Mouse (Mus musculus): ENCODE results near the gene Mtfp1. TPM values are rescaled to one million over a fixed set of nuclear protein-coding genes. Genes with fewer than 3 reads are reported as not detected.
"Not testable (repeated sequence)": the region's sequence is repeated elsewhere in the genome, so short reads cannot be mapped to it uniquely, and the experiment has no call there.

Mtfp1 gene
- total and polyA plus RNA-seq, 2 experiments from 2014 or later: 17.7 to 20.4 TPM

DNA sequence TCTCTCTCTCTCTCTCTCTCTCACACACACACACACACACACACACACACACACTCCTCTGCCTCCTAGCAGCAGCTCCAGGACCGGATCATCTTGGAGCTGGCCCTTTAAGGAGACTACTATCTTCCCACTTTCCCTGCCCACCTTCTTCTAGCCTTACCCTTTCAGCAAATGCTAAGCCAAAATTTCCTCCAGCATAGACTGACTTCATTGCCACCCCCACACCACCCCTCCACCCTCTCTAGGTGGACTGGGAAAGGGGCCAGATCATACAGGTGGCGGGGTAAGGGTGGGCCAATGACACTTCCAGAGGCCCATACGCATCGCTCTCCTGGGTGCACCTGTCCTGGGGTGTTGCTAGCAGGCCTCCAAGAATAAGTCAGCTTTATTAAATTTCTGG, 20.2 kb upstream of the Mtfp1 start:
- H3K27me3 ChIP-seq (ENCODE audit: insufficient read depth, low read length): no peaks in the 10 kb centered on the region

DNA sequence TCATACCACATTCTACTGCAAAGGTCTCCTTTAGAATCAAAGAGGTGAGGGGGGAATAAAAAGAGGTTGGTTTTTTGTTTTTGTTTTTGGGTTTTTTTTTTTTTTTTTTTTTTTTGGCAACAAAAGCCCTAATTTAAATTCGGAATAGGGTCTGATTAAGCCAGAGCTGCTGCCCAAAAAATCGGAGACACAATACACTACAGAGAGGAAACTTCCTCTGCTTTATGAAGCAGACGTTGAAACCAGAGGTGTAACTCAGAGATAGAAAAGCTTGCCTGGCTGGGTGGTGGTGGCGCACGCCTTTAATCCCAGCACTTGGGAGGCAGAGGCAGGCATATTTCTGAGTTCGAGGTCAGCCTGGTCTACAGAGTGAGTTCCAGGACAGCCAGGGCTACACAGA, 19.3 kb upstream of the Mtfp1 start:
- H3K27ac ChIP-seq; H3K4me2 ChIP-seq (ENCODE audit: low read depth, low read length); DNase-seq (ENCODE audit: low spot score); H3K4me3 ChIP-seq (ENCODE audit: low read length); H3K36me3 ChIP-seq (ENCODE audit: insufficient read depth, low read length); H3K9me3 ChIP-seq (ENCODE audit: low read length); H3K9ac ChIP-seq (replicated peaks; ENCODE audit: low read length); ATAC-seq; H3K27me3 ChIP-seq (ENCODE audit: insufficient read depth, low read length): not testable (repeated sequence)
- 65% methylated on average over 6 of the region's 6 CpGs for WGBS
- H3K4me1 ChIP-seq (ENCODE audit: insufficient read depth, low read length): peaks cover 22% of the 10 kb centered on the region

More for the DNA sequence above, 20.2 kb upstream of the Mtfp1 start:
- WGBS: 89% methylated on average over 4 of the region's 4 CpGs
- Histone ChIP-seq H3K4me1 (ENCODE audit: insufficient read depth, low read length) (peaks cover 25% of the 10 kb centered on the region), H3K4me2 (ENCODE audit: low read depth, low read length) (no peak overlapping the region), H3K4me3 (ENCODE audit: low read length) (no peak overlapping the region), H3K9ac (replicated peaks; ENCODE audit: low read length) (no peak overlapping the region), H3K36me3 (ENCODE audit: insufficient read depth, low read length) (peaks cover 3% of the 10 kb centered on the region; the same call in 1 of the 2 replicates), H3K27ac (no peak overlapping the region), H3K9me3 (ENCODE audit: low read length) (no peaks in the 10 kb centered on the region)
- no peak for DNase-seq (ENCODE audit: low spot score)
- ATAC-seq: no peak
- no peak for TF ChIP-seq CTCF (IDR thresholded peaks at IDR 0.05; ENCODE audit: low read depth)

DNA sequence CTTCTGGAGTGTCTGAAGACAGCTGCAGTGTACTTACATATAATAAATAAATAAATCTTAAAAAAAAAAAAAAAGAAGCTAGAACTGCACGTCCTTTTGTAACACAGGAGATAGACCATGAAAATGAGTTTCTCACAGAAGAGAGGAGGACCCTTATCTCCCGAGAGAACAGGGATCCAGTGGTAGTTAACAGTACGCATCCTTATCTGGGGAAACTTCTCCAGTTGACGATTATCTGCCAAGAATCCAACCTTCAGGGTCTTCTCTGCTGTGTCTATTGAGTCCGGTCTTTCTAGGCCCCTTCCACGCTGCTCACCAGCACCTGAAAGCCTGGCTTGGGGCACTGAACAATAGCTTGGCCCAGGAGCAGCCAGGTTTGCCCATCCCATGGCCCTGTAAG, 18.7 kb upstream of the Mtfp1 start:
- Histone ChIP-seq H3K27me3 (ENCODE audit: insufficient read depth, low read length) (no peaks in the 10 kb centered on the region), H3K9ac (replicated peaks; ENCODE audit: low read length) (no peak overlapping the region), H3K36me3 (ENCODE audit: insufficient read depth, low read length) (peaks cover 8% of the 10 kb centered on the region; the same call in 1 of the 2 replicates), H3K9me3 (ENCODE audit: low read length) (no peaks in the 10 kb centered on the region), H3K4me2 (ENCODE audit: low read depth, low read length) (no peak overlapping the region), H3K4me1 (ENCODE audit: insufficient read depth, low read length) (peaks cover 16% of the 10 kb centered on the region), H3K27ac (no peak overlapping the region), H3K4me3 (ENCODE audit: low read length) (no peak overlapping the region)
- DNase-seq (ENCODE audit: low spot score): no peak
- TF ChIP-seq CTCF (IDR thresholded peaks at IDR 0.05; ENCODE audit: low read depth): no peak
- 82% methylated on average over 6 of the region's 6 CpGs for WGBS
- ATAC-seq: no peak

DNA sequence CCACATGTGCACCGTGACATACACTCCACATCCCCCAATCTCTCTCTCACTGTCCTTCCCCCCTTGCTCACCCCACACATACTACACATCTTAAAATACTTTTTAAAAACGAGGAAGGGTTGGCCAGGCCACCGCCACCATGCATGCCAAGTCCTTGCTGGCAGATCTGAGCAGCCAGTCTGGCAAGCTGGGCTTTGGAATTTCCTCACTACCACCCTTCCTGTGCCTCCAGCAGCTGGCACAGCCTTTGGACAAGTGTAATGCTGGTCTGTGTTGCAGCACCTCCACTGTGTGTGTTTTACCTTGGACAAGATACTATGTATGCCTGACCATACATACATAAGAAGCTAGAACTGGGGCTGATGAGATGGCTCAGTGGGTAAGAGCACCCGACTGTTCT, 18.3 kb upstream of the Mtfp1 start:
- no peak overlapping the region for H3K27ac ChIP-seq
- ATAC-seq (no peak), DNase-seq (ENCODE audit: low spot score) (no peak)
- H3K36me3 ChIP-seq (ENCODE audit: insufficient read depth, low read length): peaks cover 8% of the 10 kb centered on the region; the same call in 1 of the 2 replicates
- 71% methylated on average over 4 of the region's 4 CpGs for WGBS
- H3K4me1 ChIP-seq (ENCODE audit: insufficient read depth, low read length): peaks cover 12% of the 10 kb centered on the region; the same call in 1 of the 2 replicates
- H3K4me2 ChIP-seq (ENCODE audit: low read depth, low read length): no peak overlapping the region
- no peaks in the 10 kb centered on the region for H3K9me3 ChIP-seq (ENCODE audit: low read length)
- no peak overlapping the region for H3K4me3 ChIP-seq (ENCODE audit: low read length)
- H3K9ac ChIP-seq (replicated peaks; ENCODE audit: low read length): no peak overlapping the region
- no peak for TF ChIP-seq CTCF (IDR thresholded peaks at IDR 0.05; ENCODE audit: low read depth)
- no peaks in the 10 kb centered on the region for H3K27me3 ChIP-seq (ENCODE audit: insufficient read depth, low read length)

DNA sequence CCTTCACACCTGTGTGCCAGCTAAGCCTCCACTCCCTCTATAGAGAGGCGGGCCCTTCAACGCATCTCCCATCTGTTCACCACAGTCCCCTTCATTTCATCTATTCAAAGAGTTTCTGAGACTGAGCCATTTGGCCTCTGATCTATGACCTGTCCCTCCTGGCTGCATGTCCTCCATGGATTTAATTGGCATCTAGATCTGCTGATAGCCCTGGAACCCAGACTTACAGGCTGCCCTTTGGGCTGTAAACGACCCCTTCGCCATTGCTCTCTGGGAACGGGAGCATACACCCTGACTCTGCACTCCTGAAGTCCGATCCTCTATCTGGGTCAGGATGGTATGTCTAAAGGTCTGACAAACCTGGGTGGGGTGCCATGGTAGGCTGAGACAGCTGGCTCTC, 17.6 kb upstream of the Mtfp1 start:
- no peak overlapping the region for H3K27ac ChIP-seq
- H3K9me3 ChIP-seq (ENCODE audit: low read length): no peaks in the 10 kb centered on the region
- H3K9ac ChIP-seq (replicated peaks; ENCODE audit: low read length): no peak overlapping the region
- peaks cover 8% of the 10 kb centered on the region; the same call in 1 of the 2 replicates for H3K36me3 ChIP-seq (ENCODE audit: insufficient read depth, low read length)
- H3K27me3 ChIP-seq (ENCODE audit: insufficient read depth, low read length): no peaks in the 10 kb centered on the region
- no peak overlapping the region for H3K4me2 ChIP-seq (ENCODE audit: low read depth, low read length)
- ATAC-seq (no peak), DNase-seq (ENCODE audit: low spot score) (no peak)
- H3K4me3 ChIP-seq (ENCODE audit: low read length): no peak overlapping the region
- H3K4me1 ChIP-seq (ENCODE audit: insufficient read depth, low read length): peaks cover 10% of the 10 kb centered on the region; the same call in 1 of the 2 replicates
- no peak for TF ChIP-seq CTCF (IDR thresholded peaks at IDR 0.05; ENCODE audit: low read depth)
- WGBS: 78% methylated on average over 6 of the region's 6 CpGs

DNA sequence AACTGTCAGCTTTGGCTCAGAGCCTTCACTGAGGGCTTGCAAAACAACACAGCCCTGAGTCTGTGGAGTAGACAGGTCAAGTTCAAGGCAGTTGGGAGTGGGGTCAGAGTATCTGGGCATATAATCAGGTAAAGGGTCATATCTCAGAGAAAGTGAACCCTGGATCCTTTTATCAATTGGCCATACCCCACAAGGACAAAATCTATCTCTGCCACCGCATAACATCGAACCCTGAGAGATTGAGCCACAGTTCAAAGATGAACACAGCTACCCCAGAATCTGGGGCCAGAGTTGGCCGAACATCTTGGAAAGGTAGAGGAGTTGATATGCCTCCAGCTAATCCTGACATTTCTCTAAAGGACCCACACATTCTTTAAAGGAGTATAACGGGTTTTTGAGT, 16.8 kb upstream of the Mtfp1 start:
- Histone ChIP-seq H3K4me2 (ENCODE audit: low read depth, low read length) (no peak overlapping the region), H3K9ac (replicated peaks; ENCODE audit: low read length) (no peak overlapping the region), H3K27me3 (ENCODE audit: insufficient read depth, low read length) (no peaks in the 10 kb centered on the region), H3K36me3 (ENCODE audit: insufficient read depth, low read length) (peaks cover 13% of the 10 kb centered on the region; the same call in 1 of the 2 replicates), H3K4me1 (ENCODE audit: insufficient read depth, low read length) (peaks cover 4% of the 10 kb centered on the region; the same call in 1 of the 2 replicates), H3K4me3 (ENCODE audit: low read length) (no peak overlapping the region), H3K9me3 (ENCODE audit: low read length) (no peaks in the 10 kb centered on the region), H3K27ac (no peak overlapping the region)
- no peak for TF ChIP-seq CTCF (IDR thresholded peaks at IDR 0.05; ENCODE audit: low read depth)
- ATAC-seq (no peak), DNase-seq (ENCODE audit: low spot score) (no peak)
- 90% methylated on average over 4 of the region's 4 CpGs for WGBS

DNA sequence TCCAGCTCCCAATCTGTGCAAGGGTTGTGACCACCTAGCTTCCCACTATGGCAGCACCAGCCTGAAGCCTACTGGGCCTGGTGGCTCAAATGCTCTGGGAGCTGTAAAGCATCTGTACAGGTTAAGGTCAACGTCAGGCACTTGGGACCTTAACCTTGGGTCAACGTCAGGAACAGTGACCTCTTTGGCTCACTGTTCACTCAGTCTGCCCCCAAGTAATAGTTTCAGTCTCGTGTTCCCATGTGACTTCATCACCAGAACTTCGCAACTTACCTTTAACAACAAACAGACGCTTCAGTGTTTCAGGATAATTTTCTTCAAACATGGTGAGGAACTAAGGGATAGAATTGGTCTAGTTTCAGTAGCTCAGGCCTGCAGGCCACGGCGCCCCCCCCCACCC, 13.4 kb upstream of the Mtfp1 start:
- no peak for DNase-seq (ENCODE audit: low spot score)
- Histone ChIP-seq H3K4me1 (ENCODE audit: insufficient read depth, low read length) (no peaks in the 10 kb centered on the region), H3K27ac (no peak overlapping the region), H3K4me3 (ENCODE audit: low read length) (no peak overlapping the region), H3K36me3 (ENCODE audit: insufficient read depth, low read length) (peaks cover 13% of the 10 kb centered on the region; the same call in 1 of the 2 replicates), H3K9me3 (ENCODE audit: low read length) (no peaks in the 10 kb centered on the region), H3K9ac (replicated peaks; ENCODE audit: low read length) (no peak overlapping the region), H3K27me3 (ENCODE audit: insufficient read depth, low read length) (no peaks in the 10 kb centered on the region), H3K4me2 (ENCODE audit: low read depth, low read length) (no peak overlapping the region)
- ATAC-seq: no peak
- TF ChIP-seq CTCF (IDR thresholded peaks at IDR 0.05; ENCODE audit: low read depth): no peak
- WGBS: 90% methylated on average over 7 of the region's 7 CpGs

DNA sequence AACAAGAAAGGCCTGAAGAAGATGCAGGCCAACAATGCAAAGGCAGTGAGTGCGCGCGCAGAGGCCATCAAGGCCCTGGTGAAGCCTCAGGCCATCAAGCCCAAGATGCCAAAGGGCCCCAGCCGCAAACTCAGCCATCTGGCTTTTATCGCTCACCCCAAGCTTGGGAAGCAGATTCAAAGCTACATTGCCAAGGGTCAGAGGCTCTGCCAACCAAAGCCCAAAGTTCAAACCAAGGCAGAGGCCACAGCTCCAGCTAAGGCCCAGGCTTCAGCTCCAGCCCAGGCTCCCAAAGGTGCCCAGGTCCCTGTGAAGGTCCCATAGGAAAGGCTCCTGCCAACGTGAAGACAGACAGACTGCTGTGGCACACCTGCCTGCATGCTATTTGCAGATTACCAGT, 12.7 kb upstream of the Mtfp1 start:
- WGBS: 97% methylated on average over 6 of the region's 6 CpGs

More for the DNA sequence above, 12.7 kb upstream of the Mtfp1 start:
- H3K27ac ChIP-seq; DNase-seq (ENCODE audit: low spot score); ATAC-seq; H3K9ac ChIP-seq (replicated peaks; ENCODE audit: low read length); H3K9me3 ChIP-seq (ENCODE audit: low read length); H3K27me3 ChIP-seq (ENCODE audit: insufficient read depth, low read length); H3K4me1 ChIP-seq (ENCODE audit: insufficient read depth, low read length); H3K4me3 ChIP-seq (ENCODE audit: low read length); H3K4me2 ChIP-seq (ENCODE audit: low read depth, low read length): not testable (repeated sequence)
- peaks cover 13% of the 10 kb centered on the region; the same call in 1 of the 2 replicates for H3K36me3 ChIP-seq (ENCODE audit: insufficient read depth, low read length)

Measured in hindbrain, postnatal 0 days (tissue).